Mouse (Mus musculus) ES-E14 (cell line): Measurements from ENCODE around the gene Fgf10.

Experiments
- CHD2 ChIP-seq: IDR thresholded peaks from 2 replicates; pipeline ENCODE4 v1.6.1; 2014; ENCODE audit warnings: mild to moderate bottlenecking, low read depth, low read length, inconsistent platforms
- HCFC1 ChIP-seq: IDR thresholded peaks from 2 replicates; pipeline ENCODE4 v1.6.1; 2012; ENCODE audit warnings: low read length, inconsistent platforms, borderline replicate concordance; ENCODE audit not compliant: insufficient read depth
- MAFK ChIP-seq: IDR thresholded peaks from 2 replicates; pipeline ENCODE4 v1.6.1; 2014; ENCODE audit warnings: mild to moderate bottlenecking, low read depth, low read length, inconsistent platforms; ENCODE audit not compliant: insufficient read depth
- ZC3H11A ChIP-seq: IDR thresholded peaks from 2 replicates; pipeline ENCODE4 v1.6.1; 2012; ENCODE audit warnings: low read depth, mild to moderate bottlenecking, inconsistent platforms, low read length, borderline replicate concordance
- ZNF384 ChIP-seq: IDR thresholded peaks from 2 replicates; pipeline ENCODE4 v1.6.1; 2012; ENCODE audit warnings: low read depth, low read length, inconsistent platforms

GRCm38 (mm10) chr13:118705716-118706115, 36.1 kb downstream of the Fgf10 start:
- no peak for TF ChIP-seq MAFK
- no peak for TF ChIP-seq CHD2
- no peak for TF ChIP-seq HCFC1
- no peak for TF ChIP-seq ZC3H11A
- TF ChIP-seq ZNF384: no peak
